24 mouse cellular contexts compared by ENCODE assay signal in genomic region chr10:116998716-116999455, GRCm38 (mm10). TPM values are rescaled to one million over a fixed set of nuclear protein-coding genes. Genes with fewer than 3 reads are reported as not detected.
DNase-seq lines count a peak whose midpoint lies in the region; ATAC-seq and TF ChIP-seq lines count a peak whose summit lies in the region.
"Had no signal": no experiment of that assay in that cellular context is flagged by ENCODE, and none has a peak within 500 bp of the region (broad histone marks: within the 10 kb centered on the region; RNA-seq: fewer than 3 reads in every experiment).

No protein-coding gene starts in this region.

- 65% methylated on average over 17 of the region's 17 CpGs for WGBS in intestine, postnatal 0 days
- 78% methylated on average over 17 of the region's 17 CpGs for WGBS in intestine, embryonic 15.5 days
- 67% methylated on average over 17 of the region's 17 CpGs for WGBS in stomach, postnatal 0 days

- no peak for TF ChIP-seq EP300 in stomach, postnatal 0 days (optimal IDR thresholded peaks at IDR 0.05)

- no peak overlapping the region for H3K9ac ChIP-seq in intestine, postnatal 0 days (ENCODE audit: low read depth, low read length)
- H3K9ac ChIP-seq in intestine, embryonic 15.5 days, result no peak overlapping the region
- no peak overlapping the region for H3K9ac ChIP-seq in stomach, postnatal 0 days (ENCODE audit: low read length)
- H3K9ac ChIP-seq: forebrain, embryonic 15.5 days; heart, embryonic 13.5 days; hindbrain, embryonic 12.5 days had no signal

- no peak for ATAC-seq in intestine, postnatal 0 days
- ATAC-seq in intestine, embryonic 15.5 days, result no peak
- ATAC-seq in stomach, postnatal 0 days (ENCODE audit: low FRiP score, low TSS enrichment), result no peak
- ATAC-seq: forebrain, embryonic 15.5 days; hindbrain, postnatal 0 days had no signal

- no peak overlapping the region for H3K27ac ChIP-seq in intestine, postnatal 0 days (ENCODE audit: low read depth, low read length)
- no peak overlapping the region for H3K27ac ChIP-seq in intestine, embryonic 15.5 days
- H3K27ac ChIP-seq in stomach, postnatal 0 days (replicated peaks), result no peak overlapping the region
- H3K27ac ChIP-seq: embryonic facial prominence, embryonic 10.5 days; forebrain, embryonic 15.5 days; heart, embryonic 13.5 days; hindbrain, embryonic 12.5 days; hindbrain, postnatal 0 days had no signal

- no peak overlapping the region for H3K4me2 ChIP-seq in intestine, postnatal 0 days (replicated peaks; ENCODE audit: low read depth)
- H3K4me2 ChIP-seq in intestine, embryonic 15.5 days (replicated peaks), result no peak overlapping the region
- no peak overlapping the region for H3K4me2 ChIP-seq in stomach, postnatal 0 days (replicated peaks; ENCODE audit: low read depth)
- H3K4me2 ChIP-seq: forebrain, embryonic 15.5 days; heart, embryonic 13.5 days; hindbrain, embryonic 12.5 days had no signal

- H3K4me1 ChIP-seq in intestine, postnatal 0 days (replicated peaks; ENCODE audit: control insufficient read depth, insufficient read depth, low read length), result peaks cover 6% of the 10 kb centered on the region; the same call in 1 of the 2 replicates
- peaks cover 7% of the 10 kb centered on the region for H3K4me1 ChIP-seq in intestine, embryonic 15.5 days (replicated peaks)
- no peaks in the 10 kb centered on the region for H3K4me1 ChIP-seq in stomach, postnatal 0 days (replicated peaks; ENCODE audit: control insufficient read depth, insufficient read depth)
- H3K4me1 ChIP-seq: forebrain, embryonic 15.5 days; hindbrain, embryonic 12.5 days had no signal

- no peaks in the 10 kb centered on the region for H3K9me3 ChIP-seq in intestine, postnatal 0 days (ENCODE audit: control insufficient read depth)
- H3K9me3 ChIP-seq in intestine, embryonic 15.5 days, result no peaks in the 10 kb centered on the region
- no peaks in the 10 kb centered on the region for H3K9me3 ChIP-seq in stomach, postnatal 0 days (ENCODE audit: control insufficient read depth, low read length)
- H3K9me3 ChIP-seq: embryonic facial prominence, embryonic 10.5 days; forebrain, embryonic 15.5 days; heart, embryonic 13.5 days; hindbrain, embryonic 12.5 days had no signal

- no peak overlapping the region for H3K4me3 ChIP-seq in intestine, postnatal 0 days (ENCODE audit: low read depth, low read length)
- H3K4me3 ChIP-seq in intestine, embryonic 15.5 days (replicated peaks), result no peak overlapping the region
- no peak overlapping the region for H3K4me3 ChIP-seq in stomach, postnatal 0 days (ENCODE audit: low read depth, low read length)
- H3K4me3 ChIP-seq: embryonic facial prominence, embryonic 10.5 days; erythroblast, embryonic 14.5 days; forebrain, embryonic 15.5 days; heart, embryonic 13.5 days; hindbrain, embryonic 12.5 days had no signal

- peak; percentile 66 for DNase-seq in gastrocnemius, adult 18-20 months (ENCODE audit: low spot score)
- DNase-seq in gastrocnemius, postnatal 36 days, result no peak
- DNase-seq in NIH3T3 (ENCODE audit: low read depth), result peak; percentile 54
- DNase-seq in stomach, postnatal 0 days (ENCODE audit: low spot score), result no peak
- no peak for DNase-seq in left cerebral cortex, adult 9 months (ENCODE audit: low spot score in 2 of 2)
- DNase-seq: adrenal gland, adult 2 months; adrenal gland, postnatal 25 days; cerebellum, adult 2 months; cerebellum, postnatal 10 days; heart, postnatal 4 days had no signal

- no peaks in the 10 kb centered on the region for H3K27me3 ChIP-seq in intestine, postnatal 0 days (replicated peaks; ENCODE audit: control insufficient read depth, insufficient read depth, low read length)
- no peaks in the 10 kb centered on the region for H3K27me3 ChIP-seq in intestine, embryonic 15.5 days (replicated peaks)
- H3K27me3 ChIP-seq in stomach, postnatal 0 days (ENCODE audit: control insufficient read depth, insufficient read depth, low read length), result no peaks in the 10 kb centered on the region
- H3K27me3 ChIP-seq: CH12.LX; forebrain, embryonic 15.5 days; heart, embryonic 13.5 days; hindbrain, embryonic 12.5 days had no signal

- no peaks in the 10 kb centered on the region for H3K36me3 ChIP-seq in intestine, postnatal 0 days (ENCODE audit: control insufficient read depth, insufficient read depth)
- no peaks in the 10 kb centered on the region for H3K36me3 ChIP-seq in intestine, embryonic 15.5 days
- no peaks in the 10 kb centered on the region for H3K36me3 ChIP-seq in stomach, postnatal 0 days (ENCODE audit: control insufficient read depth, insufficient read depth, low read length)
- H3K36me3 ChIP-seq: embryonic facial prominence, embryonic 10.5 days; forebrain, embryonic 15.5 days; heart, embryonic 13.5 days; hindbrain, embryonic 12.5 days had no signal

- intact Hi-C loops in gastrocnemius, postnatal 36 days (cut with DNase I), result no loop called here

- TF ChIP-seq CTCF in intestine, postnatal 0 days (IDR thresholded peaks at IDR 0.05; ENCODE audit: low read depth), result 0 out of 2 replicates have a peak, but pooled peaks have one; percentile 7
- peak; percentile 22; the same call in 1 of the 2 replicates for TF ChIP-seq CTCF in stomach, postnatal 0 days (IDR thresholded peaks at IDR 0.05; ENCODE audit: low read depth)

RNA-seq across cellular contexts. Expression of gene Best3, which starts 12.8 kb away (rescaled TPM):
- 10 to 100 TPM; 23.5 to 29.6 TPM for total RNA-seq in gastrocnemius, adult 18-20 months (2021)
- total RNA-seq in gastrocnemius, postnatal 36 days (2021), result 10 to 100 TPM; 20.9 to 24.3 TPM
- polyA plus RNA-seq in intestine, postnatal 0 days (2015; fragmentation: Nextera tagmentation; extraction: Ambion mirVana), result not detected in 2 replicates
- polyA plus RNA-seq in intestine, embryonic 15.5 days (2015; fragmentation: Nextera tagmentation; extraction: Ambion mirVana), result not detected in 2 replicates
- 0.08 and 0.10 TPM in 2 replicates for polyA plus RNA-seq in stomach, postnatal 0 days (2015; fragmentation: Nextera tagmentation; extraction: Ambion mirVana)
- total RNA-seq: CH12.LX; granulocyte monocyte progenitor cell, adult 5-6 weeks had no signal
- polyA plus RNA-seq: erythroblast, embryonic 14.5 days had no signal

RNA-seq across cellular contexts. Expression of gene Gm10271, which starts 26.5 kb away (rescaled TPM):
- not detected for total RNA-seq in gastrocnemius, adult 18-20 months (2021)
- total RNA-seq in gastrocnemius, postnatal 36 days (2021), result not detected
- not detected in 2 replicates for polyA plus RNA-seq in intestine, postnatal 0 days (2015; fragmentation: Nextera tagmentation; extraction: Ambion mirVana)
- polyA plus RNA-seq in intestine, embryonic 15.5 days (2015; fragmentation: Nextera tagmentation; extraction: Ambion mirVana), result not detected in 2 replicates
- not detected in 2 replicates for polyA plus RNA-seq in stomach, postnatal 0 days (2015; fragmentation: Nextera tagmentation; extraction: Ambion mirVana)
- total RNA-seq: adrenal gland, adult 2 months; adrenal gland, postnatal 25 days; CH12.LX; granulocyte monocyte progenitor cell, adult 5-6 weeks; heart, postnatal 4 days; hindbrain, postnatal 0 days had no signal
- polyA plus RNA-seq: adrenal gland, adult 2 months; cerebellum, adult 2 months; embryonic facial prominence, embryonic 10.5 days; embryonic facial prominence, embryonic 14.5 days; erythroblast, embryonic 14.5 days; forebrain, embryonic 11.5 days; forebrain, embryonic 15.5 days; heart, embryonic 13.5 days; heart, postnatal 0 days; hindbrain, embryonic 12.5 days; hindbrain, postnatal 0 days; intestine, embryonic 14.5 days had no signal

RNA-seq across cellular contexts. Expression of gene Lrrc10, which starts 46.3 kb away (rescaled TPM):
- under 1 TPM in 1 of 2 experiments, not detected in 1; 0.37 TPM for total RNA-seq in gastrocnemius, adult 18-20 months (2021)
- total RNA-seq in gastrocnemius, postnatal 36 days (2021), result under 1 TPM in 1 of 2 experiments, not detected in 1; 0.17 TPM
- not detected in 2 replicates for polyA plus RNA-seq in intestine, postnatal 0 days (2015; fragmentation: Nextera tagmentation; extraction: Ambion mirVana)
- not detected in 2 replicates for polyA plus RNA-seq in intestine, embryonic 15.5 days (2015; fragmentation: Nextera tagmentation; extraction: Ambion mirVana)
- polyA plus RNA-seq in stomach, postnatal 0 days (2015; fragmentation: Nextera tagmentation; extraction: Ambion mirVana), result not detected in 2 replicates
- total RNA-seq: adrenal gland, adult 2 months; adrenal gland, postnatal 25 days; CH12.LX; granulocyte monocyte progenitor cell, adult 5-6 weeks had no signal
- polyA plus RNA-seq: adrenal gland, adult 2 months; cerebellum, adult 2 months; embryonic facial prominence, embryonic 10.5 days; embryonic facial prominence, embryonic 14.5 days; erythroblast, embryonic 14.5 days; forebrain, embryonic 11.5 days; forebrain, embryonic 15.5 days; hindbrain, embryonic 12.5 days; hindbrain, postnatal 0 days; intestine, embryonic 14.5 days had no signal

RNA-seq across cellular contexts. Expression of gene Rab3ip, which starts 48.3 kb away (rescaled TPM):
- total RNA-seq in gastrocnemius, adult 18-20 months (2021), result 10 to 100 TPM; 29.9 to 33.8 TPM
- total RNA-seq in gastrocnemius, postnatal 36 days (2021), result 10 to 100 TPM; 24.9 to 29.2 TPM
- polyA plus RNA-seq in intestine, postnatal 0 days (2015; fragmentation: Nextera tagmentation; extraction: Ambion mirVana), result 20.9 and 21.9 TPM in 2 replicates
- polyA plus RNA-seq in intestine, embryonic 15.5 days (2015; fragmentation: Nextera tagmentation; extraction: Ambion mirVana), result 33.1 and 34.3 TPM in 2 replicates
- polyA plus RNA-seq in stomach, postnatal 0 days (2015; fragmentation: Nextera tagmentation; extraction: Ambion mirVana), result 13.5 and 14.4 TPM in 2 replicates

Comparison
In these comparisons a context has a peak if more than half of its experiments do, and no peak if none do; other contexts are left out.
1. DNase-seq: peak in gastrocnemius, adult 18-20 months (single experiment) and NIH3T3 (single experiment); none in gastrocnemius, postnatal 36 days (0 of 2), stomach, postnatal 0 days (single experiment) and left cerebral cortex, adult 9 months (0 of 2).